21 mouse cellular contexts compared by ENCODE assay signal in genomic region chr4:139389557-139389956, GRCm38 (mm10). TPM values are rescaled to one million over a fixed set of nuclear protein-coding genes. Genes with fewer than 3 reads are reported as not detected.
DNase-seq lines count a peak whose midpoint lies in the region; ATAC-seq and TF ChIP-seq lines count a peak whose summit lies in the region.
"Had no signal": no experiment of that assay in that cellular context is flagged by ENCODE, and none has a peak within 500 bp of the region (broad histone marks: within the 10 kb centered on the region; RNA-seq: fewer than 3 reads in every experiment).

No protein-coding gene starts in this region.

- H3K36me3 ChIP-seq in liver, postnatal 0 days (replicated peaks; ENCODE audit: insufficient read depth, low read length): peaks cover 44% of the 10 kb centered on the region

- no peak overlapping the region for H3K4me2 ChIP-seq in liver, postnatal 0 days (ENCODE audit: low read depth, low read length)
- H3K4me2 ChIP-seq: embryonic facial prominence, embryonic 13.5 days; embryonic facial prominence, embryonic 15.5 days; forebrain, embryonic 12.5 days had no signal

- no peaks in the 10 kb centered on the region for H3K9me3 ChIP-seq in liver, postnatal 0 days (ENCODE audit: low read length)
- H3K9me3 ChIP-seq: embryonic facial prominence, embryonic 13.5 days; embryonic facial prominence, embryonic 15.5 days; forebrain, embryonic 10.5 days; forebrain, embryonic 12.5 days had no signal

- no peak overlapping the region for H3K4me3 ChIP-seq in liver, postnatal 0 days (ENCODE audit: low read depth, low read length)
- H3K4me3 ChIP-seq: embryonic facial prominence, embryonic 13.5 days; embryonic facial prominence, embryonic 15.5 days; erythroblast, embryonic 14.5 days; forebrain, embryonic 10.5 days; forebrain, embryonic 12.5 days had no signal

- DNase-seq in kidney, adult 9 months: peak; percentile 30
- DNase-seq in kidney, postnatal 10 days: no peak
- DNase-seq in liver, postnatal 0 days: no peak
- no peak for DNase-seq in liver
- DNase-seq: adrenal gland, adult 2 months; adrenal gland, postnatal 10 days; adrenal gland, postnatal 25 days; cerebellum, adult 11 months; cerebellum, adult 18-20 months; cerebellum, adult 8-10 months; cerebellum, adult 9-11 months; cerebellum, postnatal 14 days; cerebellum, postnatal 36 days; embryo, embryonic 11 days had no signal

- 85% methylated on average over 4 of the region's 4 CpGs for WGBS in liver, postnatal 0 days (ENCODE audit: insufficient replicate concordance)

- H3K4me1 ChIP-seq in liver, postnatal 0 days (ENCODE audit: insufficient read depth): peaks cover 13% of the 10 kb centered on the region
- H3K4me1 ChIP-seq: embryonic facial prominence, embryonic 13.5 days; embryonic facial prominence, embryonic 15.5 days; forebrain, embryonic 10.5 days; forebrain, embryonic 12.5 days had no signal

- no peak for TF ChIP-seq CTCF in liver, postnatal 0 days (IDR thresholded peaks at IDR 0.05; ENCODE audit: low read depth)

- H3K27ac ChIP-seq in liver, postnatal 0 days (ENCODE audit: low read depth): peak overlapping the region; percentile 71; the same call in 1 of the 2 replicates
- H3K27ac ChIP-seq: embryonic facial prominence, embryonic 13.5 days; embryonic facial prominence, embryonic 15.5 days; forebrain, embryonic 10.5 days; forebrain, embryonic 12.5 days had no signal

- no peak overlapping the region for H3K9ac ChIP-seq in liver, postnatal 0 days (replicated peaks)
- H3K9ac ChIP-seq: embryonic facial prominence, embryonic 13.5 days; embryonic facial prominence, embryonic 15.5 days; forebrain, embryonic 12.5 days had no signal

- H3K27me3 ChIP-seq in liver, postnatal 0 days (ENCODE audit: insufficient read depth, low read length): no peaks in the 10 kb centered on the region
- H3K27me3 ChIP-seq: embryonic facial prominence, embryonic 13.5 days; embryonic facial prominence, embryonic 15.5 days; forebrain, embryonic 12.5 days had no signal

- no peak for TF ChIP-seq EP300 in liver, postnatal 0 days (IDR thresholded peaks at IDR 0.05; ENCODE audit: low read depth)

- ATAC-seq in liver, postnatal 0 days: peak; percentile 64
- ATAC-seq: forebrain, embryonic 14.5 days; forebrain, embryonic 16.5 days had no signal

RNA-seq across cellular contexts. Expression of gene Ubr4, which starts 37.1 kb away (rescaled TPM):
- polyA plus RNA-seq in liver, postnatal 0 days (2015; fragmentation: Nextera tagmentation; extraction: Ambion mirVana): 24.6 and 24.7 TPM in 2 replicates

RNA-seq across cellular contexts. Expression of gene Emc1, which starts 37.2 kb away (rescaled TPM):
- polyA plus RNA-seq in liver, postnatal 0 days (2015; fragmentation: Nextera tagmentation; extraction: Ambion mirVana): 6.8 and 8.2 TPM in 2 replicates

RNA-seq across cellular contexts. Expression of gene Mrto4, which starts 37.2 kb away (rescaled TPM):
- 46.2 and 46.7 TPM in 2 replicates for polyA plus RNA-seq in liver, postnatal 0 days (2015; fragmentation: Nextera tagmentation; extraction: Ambion mirVana)
